Mouse (Mus musculus) G1E (cell line): Measurements from ENCODE around the gene Tmem100.

ENCODE experiments used
- CTCF ChIP-seq: IDR thresholded peaks from 2 replicates; pipeline ENCODE4 v1.5.1; 2012; ENCODE audit warnings: low read depth, low read length, inconsistent platforms, mixed read lengths
- GATA1 ChIP-seq: IDR thresholded peaks from 2 replicates; pipeline ENCODE4 v1.6.1; 2012; ENCODE audit warnings: borderline replicate concordance, low read length, inconsistent platforms, mixed read lengths
- GATA2 ChIP-seq: IDR thresholded peaks from 2 replicates; pipeline ENCODE4 v1.6.1; 2012; ENCODE audit warnings: low read depth, low read length, inconsistent platforms, borderline replicate concordance
- POLR2AphosphoS5 ChIP-seq: IDR thresholded peaks from 2 replicates; pipeline ENCODE4 v1.6.1; 2012; ENCODE audit warnings: low read depth, low read length, inconsistent platforms; ENCODE audit not compliant: insufficient replicate concordance
- TAL1 ChIP-seq: conservative IDR thresholded peaks from 2 replicates; pipeline ENCODE4 v1.6.1; 2012; ENCODE audit warnings: low read depth, low read length, inconsistent platforms, mixed read lengths

DNA sequence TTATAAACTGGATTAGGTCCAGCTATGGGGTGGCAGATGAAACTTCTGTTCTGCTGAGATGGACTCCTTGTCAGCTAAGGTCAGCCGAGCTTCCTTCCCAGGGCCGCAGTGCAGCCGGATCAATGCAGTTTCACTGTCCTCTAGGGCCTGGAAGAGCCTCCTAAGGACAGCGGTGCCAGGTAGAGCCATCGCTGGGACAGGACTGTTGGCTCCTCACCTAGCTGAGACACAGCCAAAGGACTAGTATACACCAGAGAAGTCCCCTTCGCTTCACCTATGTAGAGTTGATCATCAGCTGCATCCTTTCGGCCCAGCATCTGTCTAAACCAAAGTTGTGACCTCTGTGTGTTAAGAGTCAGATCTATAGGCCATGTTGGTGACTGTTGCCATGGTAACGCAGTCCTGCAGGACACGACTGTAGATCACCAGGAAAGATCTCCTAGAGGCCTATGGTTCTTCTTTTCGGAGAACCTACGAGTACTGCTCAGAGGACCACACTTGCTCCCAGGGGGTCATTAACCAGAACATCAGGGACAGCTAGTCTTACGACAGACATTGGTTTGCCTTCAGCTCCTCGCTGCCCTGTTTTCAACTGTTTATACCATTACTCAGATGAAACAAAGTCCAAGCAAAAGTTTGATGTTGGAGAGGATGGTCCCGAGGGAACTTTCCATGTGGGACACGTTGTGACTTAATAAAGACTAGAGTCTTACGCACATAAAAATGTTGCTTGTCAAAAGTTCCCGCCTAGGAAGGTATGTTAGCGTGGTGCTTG, 31.0 kb upstream of the Tmem100 start:
- TF ChIP-seq CTCF (no peak), TAL1 (no peak), GATA1 (no peak), GATA2 (no peak), POLR2AphosphoS5 (no peak)
